Comparison of ENCODE assay signal across 21 mouse cellular contexts in the genomic region with DNA sequence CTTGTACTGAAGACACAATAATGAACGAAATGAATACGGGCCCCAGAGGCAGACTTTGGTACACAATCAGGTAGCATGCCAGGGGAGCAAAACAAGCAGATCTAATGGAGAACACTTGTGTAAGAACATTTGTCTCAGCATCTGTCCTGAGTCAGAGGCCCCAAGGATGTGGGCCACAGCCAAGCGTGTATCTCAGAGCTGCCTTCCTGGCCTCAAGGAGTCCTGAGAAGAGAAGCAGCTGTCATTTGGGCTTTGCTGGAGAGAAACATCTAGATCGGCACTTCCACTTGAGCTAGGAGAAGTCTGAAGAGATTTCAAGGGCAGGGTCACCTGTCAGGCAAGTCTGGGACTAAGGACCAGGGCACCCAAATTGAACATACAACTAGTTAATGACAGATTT.
A peak's percentile ranks its signal among the peaks of the same experiment; 100 is the strongest.
DNase-seq lines count a peak whose midpoint lies in the region; ATAC-seq and TF ChIP-seq lines count a peak whose summit lies in the region.
"Had no signal": no experiment of that assay in that cellular context is flagged by ENCODE, and none has a peak within 500 bp of the region (broad histone marks: within the 10 kb centered on the region; RNA-seq: fewer than 3 reads in every experiment).

No protein-coding gene starts in this region.

- no peak overlapping the region for H3K27ac ChIP-seq in heart, embryonic 11.5 days (ENCODE audit: low read depth, low read length)
- H3K27ac ChIP-seq in lung, postnatal 0 days (ENCODE audit: low read length) = no peak overlapping the region
- no peak overlapping the region for H3K27ac ChIP-seq in forebrain, embryonic 10.5 days
- H3K27ac ChIP-seq: heart, embryonic 15.5 days; hindbrain, embryonic 13.5 days; kidney, postnatal 0 days; midbrain, embryonic 12.5 days had no signal

- no peaks in the 10 kb centered on the region; the same call in 1 of the 2 replicates for H3K4me1 ChIP-seq in heart, embryonic 11.5 days (ENCODE audit: control insufficient read depth, insufficient read depth, low read length)
- H3K4me1 ChIP-seq in lung, postnatal 0 days (ENCODE audit: insufficient read depth, low read depth, low read length) = no peaks in the 10 kb centered on the region; the same call in 1 of the 2 replicates
- H3K4me1 ChIP-seq in forebrain, embryonic 10.5 days = peaks cover 17% of the 10 kb centered on the region
- H3K4me1 ChIP-seq: heart, embryonic 15.5 days; hindbrain, embryonic 13.5 days had no signal

- no peak for TF ChIP-seq EP300 in lung, postnatal 0 days (IDR thresholded peaks at IDR 0.05)

- TF ChIP-seq CTCF in lung, postnatal 0 days (IDR thresholded peaks at IDR 0.05) = no peak

- no peaks in the 10 kb centered on the region for H3K9me3 ChIP-seq in heart, embryonic 11.5 days (replicated peaks; ENCODE audit: control insufficient read depth, low read length)
- no peaks in the 10 kb centered on the region for H3K9me3 ChIP-seq in lung, postnatal 0 days (ENCODE audit: low read length)
- no peaks in the 10 kb centered on the region for H3K9me3 ChIP-seq in forebrain, embryonic 10.5 days
- H3K9me3 ChIP-seq: heart, embryonic 15.5 days; hindbrain, embryonic 13.5 days; midbrain, embryonic 12.5 days had no signal

- no peak overlapping the region for H3K9ac ChIP-seq in heart, embryonic 11.5 days (ENCODE audit: low read depth, low read length)
- H3K9ac ChIP-seq in lung, postnatal 0 days (replicated peaks; ENCODE audit: low read depth) = no peak overlapping the region
- H3K9ac ChIP-seq: heart, embryonic 15.5 days; hindbrain, embryonic 13.5 days; midbrain, embryonic 12.5 days had no signal

- H3K4me3 ChIP-seq in heart, embryonic 11.5 days (ENCODE audit: low read depth, low read length) = no peak overlapping the region
- H3K4me3 ChIP-seq in lung, postnatal 0 days (ENCODE audit: low read depth, low read length) = no peak overlapping the region
- H3K4me3 ChIP-seq in forebrain, embryonic 10.5 days = no peak overlapping the region
- H3K4me3 ChIP-seq: heart, embryonic 15.5 days; hindbrain, embryonic 13.5 days; midbrain, embryonic 12.5 days had no signal

- ATAC-seq in heart, embryonic 11.5 days (replicated peaks; ENCODE audit: insufficient number of reproducible peaks, low FRiP score, low TSS enrichment) = no peak
- peak; percentile 48; the same call in 1 of the 2 replicates for ATAC-seq in lung, postnatal 0 days
- ATAC-seq: CD4-positive, CD25-positive, alpha-beta regulatory T cell, adult 4 months; forebrain, embryonic 14.5 days had no signal

- no peaks in the 10 kb centered on the region for H3K27me3 ChIP-seq in heart, embryonic 11.5 days (ENCODE audit: control insufficient read depth, insufficient read depth, low read length)
- no peaks in the 10 kb centered on the region for H3K27me3 ChIP-seq in lung, postnatal 0 days (replicated peaks; ENCODE audit: insufficient read depth, low read length)
- no peaks in the 10 kb centered on the region for H3K27me3 ChIP-seq in forebrain, embryonic 10.5 days (ENCODE audit: poor library complexity, severe bottlenecking)
- H3K27me3 ChIP-seq: heart, embryonic 15.5 days; hindbrain, embryonic 13.5 days; midbrain, embryonic 12.5 days had no signal

- peak; percentile 96 for DNase-seq in heart, adult 11 months
- DNase-seq in thymus, postnatal 0 days (ENCODE audit: low spot score) = peak; percentile 22
- DNase-seq in thymus, postnatal 14 days = no peak
- DNase-seq in lung, postnatal 0 days (ENCODE audit: low spot score) = peak; percentile 68
- no peak for DNase-seq in layer of hippocampus, adult 9-10 months (ENCODE audit: low spot score)
- DNase-seq in embryo, embryonic 10 days (ENCODE audit: low spot score) = no peak
- DNase-seq in forebrain, embryonic 10.5 days (ENCODE audit: extremely low spot score, low spot score) = no peak
- DNase-seq: adrenal gland, postnatal 25 days; cerebellum, adult 8-10 months; cerebellum, postnatal 36 days; gastrocnemius, postnatal 14 days; kidney, adult 18-20 months; right cerebral cortex, postnatal 14 days; spleen, adult 18-20 months had no signal

- H3K4me2 ChIP-seq in heart, embryonic 11.5 days = no peak overlapping the region
- H3K4me2 ChIP-seq in lung, postnatal 0 days (replicated peaks; ENCODE audit: low read depth, low read length) = no peak overlapping the region
- H3K4me2 ChIP-seq: heart, embryonic 15.5 days; hindbrain, embryonic 13.5 days; midbrain, embryonic 12.5 days had no signal

- H3K36me3 ChIP-seq in heart, embryonic 11.5 days (ENCODE audit: control insufficient read depth, insufficient read depth, low read length) = no peaks in the 10 kb centered on the region
- no peaks in the 10 kb centered on the region for H3K36me3 ChIP-seq in lung, postnatal 0 days (ENCODE audit: insufficient read depth, low read length)
- no peaks in the 10 kb centered on the region for H3K36me3 ChIP-seq in forebrain, embryonic 10.5 days (replicated peaks)
- H3K36me3 ChIP-seq: heart, embryonic 15.5 days; hindbrain, embryonic 13.5 days; midbrain, embryonic 12.5 days had no signal

- 78% methylated on average over 4 of the region's 4 CpGs for WGBS in heart, embryonic 11.5 days (ENCODE audit: insufficient replicate concordance)
- WGBS in lung, postnatal 0 days = 64% methylated on average over 4 of the region's 4 CpGs
- 90% methylated on average over 4 of the region's 4 CpGs for WGBS in forebrain, embryonic 10.5 days

Comparison
In these comparisons a context has a peak if more than half of its experiments do, and no peak if none do; other contexts are left out.
1. DNase-seq: peak in heart, adult 11 months (single experiment), thymus, postnatal 0 days (single experiment) and lung, postnatal 0 days (single experiment); none in thymus, postnatal 14 days (single experiment), layer of hippocampus, adult 9-10 months (single experiment), embryo, embryonic 10 days (single experiment) and forebrain, embryonic 10.5 days (single experiment).